Mouse (Mus musculus) liver, postnatal 0 days (tissue): Measurements from ENCODE around the gene Filip1l.

Experiments used
- CTCF ChIP-seq: sonication (generic); IDR thresholded peaks from 2 replicates; pipeline ENCODE4 v1.5.1; 2016; ENCODE audit warnings: antibody characterized with exemption, low read depth
- EP300 ChIP-seq: IDR thresholded peaks from 2 replicates; pipeline ENCODE4 v1.6.1; 2016; ENCODE audit warnings: antibody characterized with exemption, low read depth, mild to moderate bottlenecking

DNA sequence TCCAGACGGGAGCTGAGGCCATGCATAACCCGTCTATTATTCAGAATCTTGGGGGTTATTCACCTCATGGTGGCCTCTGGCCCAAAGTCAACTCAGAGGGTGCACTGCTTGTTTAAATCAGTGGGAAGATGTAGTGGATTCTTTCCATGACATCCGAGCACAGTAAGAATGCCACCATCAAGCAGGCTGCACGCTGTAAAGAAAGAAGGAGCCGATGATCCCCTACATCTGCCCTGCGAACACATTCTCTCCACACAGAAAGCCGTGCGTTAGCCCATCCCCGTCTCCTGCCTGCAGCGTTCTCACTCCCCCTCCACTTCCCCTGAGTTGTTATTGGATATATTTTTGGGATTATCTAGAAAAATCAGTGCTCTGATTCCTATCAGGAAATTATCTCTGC, 73.8 kb downstream of the Filip1l start:
- no peak for TF ChIP-seq CTCF
- no peak for TF ChIP-seq EP300
